Mouse (Mus musculus): ENCODE data around the gene Psmg3. TPM values are rescaled to one million over a fixed set of nuclear protein-coding genes. Genes with fewer than 3 reads are reported as not detected.
A peak's percentile ranks its signal among the peaks of the same experiment; 100 is the strongest.

The Psmg3 gene
- total RNA-seq (2021), result 10 to 100 TPM; 16.5 to 19.7 TPM
- long read RNA-seq, experiment 1, transcript Psmg3-201 (3 exons, 883 nt), result major isoform, 24 of 27 reads
- long read RNA-seq, experiment 1, partial matches to known transcripts, result 1 of 27 reads
- long read RNA-seq, experiment 1, other reads (novel, unspliced or antisense), result 2 of 27 reads
- long read RNA-seq, experiment 2, transcript Psmg3-201 (3 exons, 883 nt), result major isoform, 19 of 22 reads
- long read RNA-seq, experiment 2, partial matches to known transcripts, result 2 of 22 reads
- long read RNA-seq, experiment 2, other reads (novel, unspliced or antisense), result 0 of 22 reads

DNA sequence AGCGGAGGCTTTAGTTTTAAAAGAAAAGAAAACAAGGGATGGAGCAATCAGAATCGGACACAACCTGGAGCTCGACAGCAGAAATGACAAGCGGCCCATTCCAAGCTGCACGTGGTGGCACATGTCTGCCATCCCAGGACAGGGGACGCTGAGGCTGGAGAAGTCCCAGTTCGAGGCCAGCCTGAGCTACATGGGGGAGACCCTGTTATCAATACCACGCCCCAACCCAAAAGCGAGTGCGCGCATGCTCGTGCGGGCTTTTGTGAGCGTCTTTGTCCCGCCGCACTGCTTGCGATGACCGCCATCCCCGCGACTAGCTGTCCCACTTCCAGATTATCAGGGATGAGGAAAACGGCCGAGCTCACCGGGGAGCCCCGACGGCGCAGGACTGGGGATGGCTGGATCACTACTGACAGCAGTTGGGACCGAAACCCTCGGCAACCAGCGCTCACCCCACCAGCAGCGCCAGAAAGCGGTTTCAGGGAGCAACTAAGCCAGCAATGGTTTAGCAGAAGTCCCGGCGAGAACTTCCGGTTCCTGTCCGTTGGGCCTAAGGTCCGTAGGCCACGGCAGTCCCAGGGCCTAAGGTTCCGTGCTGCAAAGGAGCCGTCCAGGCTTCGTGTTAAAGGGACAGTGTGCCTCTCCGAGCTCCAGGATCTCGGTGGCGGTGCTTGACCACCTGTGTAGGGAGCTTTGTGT, at the start of gene Psmg3, which contains the start of gene Gm26938:
TSS of gene Psmg3 (minus strand) at position 529 of the 699 bp plus-strand sequence.
TSS of gene Gm26938 (minus strand) at position 51 of the 699 bp plus-strand sequence.
- DNase-seq, result peak; percentile 95

DNA sequence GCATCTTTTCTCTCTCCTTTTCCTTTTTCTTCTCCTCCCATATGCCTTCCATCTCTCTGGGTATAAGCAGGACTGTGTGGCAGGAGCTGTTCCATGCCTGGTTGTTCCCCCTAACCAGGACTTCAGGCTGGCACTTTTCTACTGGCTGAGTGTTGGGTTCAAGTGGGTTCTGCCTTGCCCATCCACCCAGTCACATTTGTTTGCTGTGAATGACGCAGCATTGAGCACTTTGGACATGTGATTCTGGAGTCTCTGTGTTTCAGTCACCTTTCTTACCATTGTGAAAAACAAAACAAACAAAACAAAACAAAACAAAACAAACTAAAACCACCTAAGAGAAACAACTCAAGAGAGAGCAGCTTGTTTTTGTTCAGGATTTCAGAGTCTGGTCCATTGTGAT, 44.8 kb upstream of the Psmg3 start:
- DNase-seq, result no peak

DNA sequence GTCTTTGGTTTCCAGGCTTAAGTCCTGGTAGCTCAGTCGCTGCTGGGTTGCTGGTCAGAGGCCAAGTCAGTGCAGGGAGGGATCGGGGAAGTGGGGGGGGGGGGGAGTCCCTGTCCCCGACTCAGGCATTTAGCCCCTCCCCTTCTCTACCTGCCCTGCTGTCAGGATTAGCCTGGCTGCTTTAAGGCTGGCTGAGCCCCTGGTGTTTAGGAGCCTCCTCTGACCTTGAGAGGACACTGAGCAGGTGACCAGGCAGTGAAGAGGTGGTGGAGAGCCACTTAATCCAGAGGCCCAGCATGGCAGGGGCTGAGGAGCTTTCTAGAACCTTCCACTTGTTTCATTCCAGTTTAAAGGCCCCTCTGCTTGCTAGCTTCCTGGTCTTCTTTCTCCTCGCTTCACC, 44.2 kb upstream of the Psmg3 start:
- no peak for DNase-seq

DNA sequence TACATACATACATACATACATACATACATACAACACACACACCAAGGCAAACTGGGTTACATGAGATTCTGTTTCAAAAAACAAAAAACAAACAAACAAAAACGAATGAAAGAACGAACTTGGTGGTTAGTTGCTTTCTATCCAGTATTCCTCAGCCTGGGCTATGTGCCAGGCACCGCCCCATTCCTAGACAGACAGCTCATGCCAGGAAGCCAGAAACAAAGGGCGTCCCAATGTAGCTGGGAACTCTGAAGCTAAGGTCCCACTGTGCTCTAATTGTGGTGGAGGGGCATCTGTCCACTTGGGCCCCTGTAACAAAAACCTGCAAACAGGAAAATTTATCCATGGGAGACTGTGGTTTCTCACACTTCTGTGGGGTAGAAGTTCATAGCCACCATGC, 36.1 kb upstream of the Psmg3 start:
- peak; percentile 88 for DNase-seq

DNA sequence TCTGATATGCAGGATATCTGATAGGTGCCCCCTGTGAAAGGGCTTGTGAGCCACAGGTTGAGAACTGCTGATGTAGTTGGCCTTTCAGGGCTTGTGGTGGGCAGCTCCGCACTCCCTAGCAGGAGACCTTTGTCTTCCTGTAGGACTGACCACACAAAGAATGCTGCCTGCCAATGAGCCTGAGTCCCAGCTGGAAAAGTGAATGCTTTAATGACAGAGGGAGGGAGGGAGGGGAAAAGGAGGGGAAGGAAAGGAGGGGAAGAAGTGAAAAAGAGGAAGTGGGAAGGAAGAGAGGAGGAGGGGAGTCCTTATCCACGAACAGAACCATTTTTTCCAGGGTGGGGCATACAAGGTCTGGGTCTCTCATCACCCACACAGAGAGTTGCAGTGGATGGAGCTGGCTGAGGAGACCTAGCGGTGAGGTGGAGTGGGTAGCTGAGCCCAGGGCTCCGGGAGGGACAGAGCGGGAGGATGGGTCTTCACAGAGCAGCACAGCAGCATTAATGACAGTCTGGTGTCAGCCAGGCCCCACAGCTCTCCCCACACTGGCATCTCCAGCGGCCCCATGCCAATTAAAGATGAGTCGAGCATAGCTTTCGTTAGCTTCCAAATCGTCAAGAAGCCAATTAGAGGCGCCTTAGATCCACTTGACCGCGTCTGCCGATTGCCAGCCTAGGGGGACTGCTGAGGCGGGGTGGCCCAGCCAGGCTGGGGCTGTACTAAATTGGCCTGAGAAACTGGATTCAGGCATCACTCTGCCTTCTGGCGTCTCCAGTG, 33.8 kb upstream of the Psmg3 start:
- no peak for DNase-seq

DNA sequence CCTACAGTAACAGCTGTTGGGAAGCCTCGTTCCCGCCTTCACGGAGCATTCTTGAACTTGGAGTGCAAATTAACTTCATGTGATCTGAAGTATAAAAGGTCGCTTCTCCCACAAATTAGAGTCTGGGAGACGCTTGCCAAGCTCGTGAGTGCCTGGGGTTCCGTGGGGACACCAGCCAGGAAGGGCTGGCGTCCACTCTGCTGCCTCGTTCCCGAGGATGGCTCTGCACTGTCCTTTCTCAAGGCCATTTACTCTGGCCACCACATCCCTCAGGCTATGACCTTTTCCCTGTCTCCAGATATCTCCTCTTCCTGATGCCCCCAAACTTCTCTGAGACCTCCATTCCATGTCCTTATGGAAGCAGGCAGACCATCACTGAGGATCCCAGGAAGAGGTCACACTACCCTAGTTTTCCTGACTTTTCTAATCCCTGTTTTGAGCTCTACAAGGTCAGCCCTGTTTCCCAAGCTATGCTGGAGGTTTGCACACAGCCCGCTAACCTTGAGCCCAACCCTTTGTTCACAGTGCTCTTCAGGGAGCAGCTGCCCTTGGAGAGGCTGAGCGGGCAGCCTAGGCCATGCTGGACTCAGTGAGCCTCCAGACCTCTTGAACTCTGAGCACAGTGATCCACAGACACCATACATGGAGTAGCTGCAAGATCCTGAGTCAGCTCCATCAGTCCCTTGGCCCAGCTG, 23.1 kb upstream of the Psmg3 start:
- DNase-seq, result peak; percentile 47

DNA sequence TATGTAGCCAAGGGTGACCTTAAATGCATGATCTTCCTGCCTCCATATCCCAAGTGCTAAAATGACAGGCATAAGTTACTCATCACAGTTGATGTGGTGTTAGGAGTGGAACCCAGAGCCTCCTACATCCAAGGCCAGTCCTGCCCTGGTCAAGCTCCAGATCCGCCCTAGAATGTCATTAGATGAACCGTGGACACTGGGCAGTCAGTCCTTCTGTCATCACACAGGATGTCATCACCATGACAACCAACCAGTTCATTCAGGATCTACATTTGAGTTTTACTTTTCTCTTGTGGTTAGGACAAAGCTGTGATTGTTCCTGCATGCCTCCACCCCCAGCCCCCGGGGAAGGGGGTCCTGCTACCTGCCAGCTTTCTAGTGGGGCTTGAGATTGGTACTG, 12.5 kb upstream of the Psmg3 start:
- no peak for DNase-seq

DNA sequence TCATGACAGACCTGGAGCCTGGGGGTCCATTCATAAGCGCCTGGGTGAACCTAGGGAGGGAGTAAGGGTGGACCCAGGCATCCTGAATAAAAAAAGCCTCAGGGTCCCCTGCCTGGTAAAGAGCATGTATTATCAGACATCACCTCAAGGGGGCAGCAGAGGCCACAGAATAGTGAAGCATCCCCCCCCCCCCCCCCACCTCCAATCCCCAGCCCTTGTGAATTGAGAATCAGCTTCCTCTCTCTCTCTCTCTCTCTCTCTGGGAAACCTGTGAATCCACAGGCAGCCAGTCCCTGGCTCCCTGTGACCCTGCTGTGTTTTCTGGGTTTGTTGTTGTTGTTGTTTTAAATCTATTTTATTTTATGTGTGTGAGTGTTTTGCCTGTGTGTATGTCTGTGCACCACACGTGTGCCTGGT, 11.8 kb upstream of the Psmg3 start:
- peak; percentile 81 for DNase-seq

DNA sequence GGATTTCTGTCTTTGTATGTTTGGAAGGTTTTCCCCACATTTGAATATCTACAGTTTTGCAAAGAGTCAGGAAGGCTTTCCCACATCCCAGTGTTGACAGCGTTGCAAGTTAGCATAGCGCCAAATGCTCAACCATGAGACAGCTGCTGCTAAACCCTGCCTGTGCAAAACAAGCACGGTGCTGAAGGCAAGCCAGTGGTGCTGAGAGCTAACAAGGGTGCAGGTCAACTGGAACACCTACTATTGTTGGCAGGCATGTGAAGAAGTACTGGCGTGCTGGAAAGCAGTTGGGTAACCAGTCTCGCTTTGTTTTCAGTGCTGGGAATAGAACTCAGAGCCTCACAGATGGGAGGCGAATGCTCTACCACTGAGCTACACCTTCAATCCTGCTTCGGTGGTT, 9.0 kb upstream of the Psmg3 start:
- no peak for DNase-seq

DNA sequence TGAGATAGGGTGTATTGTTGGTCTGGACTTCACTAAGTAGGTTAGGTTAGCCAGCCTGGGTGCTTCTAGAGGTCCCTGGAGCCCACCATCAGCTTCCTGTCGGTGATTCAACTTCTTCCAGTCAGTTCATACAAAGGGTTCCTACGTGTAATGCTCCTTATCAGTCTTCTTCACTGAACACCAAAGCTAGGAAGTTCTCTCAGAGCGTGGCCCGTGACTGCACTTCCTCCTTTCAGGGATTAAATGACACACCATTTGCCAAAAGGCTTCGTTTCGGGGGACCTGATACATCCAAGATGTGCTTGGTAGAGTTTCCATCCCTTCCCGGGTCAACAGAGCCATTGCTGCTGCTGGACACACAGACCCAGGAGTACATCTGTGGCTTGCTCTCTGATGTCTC, 5.4 kb upstream of the Psmg3 start:
- no peak for DNase-seq

DNA sequence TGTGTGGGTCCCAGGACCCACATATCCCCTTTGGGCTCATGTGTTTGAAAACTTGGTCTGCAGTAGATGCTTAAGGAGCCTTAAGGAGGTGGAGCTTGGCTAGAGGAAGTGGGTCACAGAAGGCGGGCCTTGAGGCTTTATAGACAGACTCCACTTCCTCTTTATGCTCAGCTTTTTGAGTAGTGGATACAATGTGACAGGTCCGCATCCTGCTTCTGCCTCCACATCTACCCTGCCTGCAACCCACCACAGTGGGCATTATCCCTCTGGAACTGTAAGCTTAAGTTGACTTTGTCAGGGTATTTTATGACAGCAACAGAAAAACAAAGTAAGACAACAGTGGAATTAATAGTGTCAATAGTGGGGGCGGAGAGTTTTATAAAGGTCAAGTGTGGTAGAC, 4.0 kb upstream of the Psmg3 start:
- no peak for DNase-seq

DNA sequence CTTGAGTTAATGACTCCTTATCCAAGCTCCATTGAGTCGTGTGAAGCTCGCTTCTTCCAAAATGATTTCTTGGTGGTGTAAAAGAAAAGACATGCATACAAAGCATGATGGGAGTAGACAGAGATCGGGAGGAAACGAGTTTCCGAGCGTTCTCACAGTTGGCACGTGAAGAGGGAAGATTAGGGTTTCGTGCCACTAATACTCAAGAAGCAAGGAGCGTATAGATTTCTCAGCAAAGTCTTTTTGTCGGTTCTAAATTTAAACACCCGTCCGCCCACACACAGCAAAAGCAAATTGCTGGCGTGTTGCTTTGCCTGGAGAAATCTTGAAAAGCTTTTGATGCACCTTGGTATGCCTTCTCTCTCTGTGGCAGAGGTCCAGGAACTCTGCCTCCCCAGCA, 2.7 kb upstream of the Psmg3 start:
- no peak for DNase-seq

DNA sequence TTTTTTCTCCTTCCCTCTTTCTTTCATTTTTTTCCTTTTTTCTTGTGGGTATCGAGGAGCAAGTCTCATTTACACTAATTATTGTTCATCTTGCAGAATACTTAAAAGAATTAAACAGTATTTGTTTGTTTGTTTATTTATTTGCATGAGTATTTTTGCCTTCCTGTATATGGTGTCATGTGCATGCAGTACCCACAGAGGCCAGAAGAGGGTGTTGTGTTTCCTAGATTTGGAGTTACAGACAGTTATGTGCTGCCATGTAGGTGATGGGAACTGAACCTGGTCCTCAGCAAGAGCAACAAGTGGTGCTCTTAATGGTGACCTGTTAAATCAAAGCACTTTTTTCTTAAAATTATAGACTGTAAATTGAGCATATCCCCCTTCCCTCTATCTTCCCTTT, 908 bp upstream of the Psmg3 start:
- no peak for DNase-seq

DNA sequence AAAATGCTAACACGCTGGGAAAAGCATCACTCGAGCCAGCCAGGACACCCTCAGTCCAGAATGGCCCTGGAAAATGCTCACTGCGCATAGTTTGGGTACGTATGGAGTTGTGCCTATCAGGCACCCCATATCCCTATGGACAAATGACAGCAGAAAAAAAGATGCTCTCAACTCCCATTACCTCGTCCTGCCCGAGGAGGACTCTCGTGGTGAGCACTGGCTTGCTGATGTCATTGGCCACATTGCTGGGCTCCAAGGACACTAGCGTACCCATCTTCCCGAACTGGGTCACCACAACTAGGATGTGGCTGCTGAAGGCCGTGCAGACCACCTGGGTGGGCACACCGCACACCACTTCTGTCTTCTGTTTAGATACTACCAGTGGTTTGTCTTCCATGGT, 738 bp downstream of the Psmg3 start:
- DNase-seq, result no peak

DNA sequence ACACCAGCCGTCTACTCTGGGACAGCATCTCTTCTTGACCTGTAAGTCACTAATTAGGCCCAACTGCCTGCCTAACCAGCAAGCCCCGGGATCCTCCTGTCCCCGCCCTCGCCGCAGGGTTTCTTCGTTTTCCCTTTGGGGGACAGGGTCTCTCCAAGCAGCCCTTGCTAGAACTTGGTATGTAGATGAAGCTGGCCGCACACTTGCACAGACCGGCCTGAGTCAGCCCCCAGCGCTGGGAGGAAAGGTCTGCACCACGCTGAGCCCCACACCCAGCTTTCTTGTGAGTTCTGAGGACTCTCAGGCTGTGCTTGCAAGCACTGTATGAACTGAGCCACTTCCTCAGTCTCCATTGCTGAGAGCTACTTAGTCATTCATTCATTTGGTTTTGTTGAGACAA, 2.2 kb downstream of the Psmg3 start:
- DNase-seq, result no peak

DNA sequence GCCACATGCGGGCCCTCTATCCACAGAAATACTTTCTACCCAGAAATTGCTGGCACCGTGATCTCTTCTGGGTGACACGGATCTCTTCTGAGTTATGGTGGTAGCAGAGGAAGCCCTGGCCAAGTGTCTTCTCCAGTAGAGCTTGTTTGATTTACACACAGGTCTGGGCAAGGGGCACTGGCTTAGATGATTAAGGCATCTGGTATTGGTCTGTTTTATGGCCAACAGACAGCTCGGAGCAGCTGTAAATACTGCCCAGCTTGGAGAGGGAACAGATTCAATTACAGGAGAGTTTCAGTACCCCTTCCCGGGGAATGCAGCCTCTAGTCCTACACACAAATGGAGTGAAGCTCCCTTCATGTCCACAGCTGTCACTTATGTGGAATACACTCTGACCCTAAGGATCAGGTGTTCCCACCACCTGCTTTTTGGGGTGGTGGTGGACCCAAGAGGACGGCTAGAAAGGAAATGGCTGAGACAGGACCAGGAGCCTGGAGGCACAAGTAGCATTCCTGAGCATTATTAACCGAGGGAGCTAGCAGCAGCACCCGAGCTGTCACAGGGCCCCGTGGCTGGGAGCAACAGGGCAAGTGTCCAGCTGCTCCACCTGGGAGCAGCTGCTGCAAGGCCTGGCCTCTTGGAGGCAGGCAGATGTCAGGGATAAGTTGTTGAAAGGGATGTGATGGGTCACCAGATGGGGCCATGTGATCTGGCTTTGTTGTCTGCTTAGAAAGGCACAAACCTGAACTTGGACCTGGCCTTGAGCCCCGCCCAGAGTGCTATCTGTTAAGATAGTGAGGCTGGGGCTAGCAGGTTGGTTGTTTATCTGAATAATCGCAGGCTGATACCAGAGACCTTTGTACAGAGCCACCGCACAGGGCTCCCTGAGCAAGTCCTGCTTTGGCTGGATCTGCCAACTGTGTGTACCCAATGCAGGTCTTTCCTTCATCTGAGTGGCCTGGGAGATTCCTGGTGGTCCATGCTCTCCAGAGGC, 4.9 kb downstream of the Psmg3 start:
- no peak for DNase-seq

DNA sequence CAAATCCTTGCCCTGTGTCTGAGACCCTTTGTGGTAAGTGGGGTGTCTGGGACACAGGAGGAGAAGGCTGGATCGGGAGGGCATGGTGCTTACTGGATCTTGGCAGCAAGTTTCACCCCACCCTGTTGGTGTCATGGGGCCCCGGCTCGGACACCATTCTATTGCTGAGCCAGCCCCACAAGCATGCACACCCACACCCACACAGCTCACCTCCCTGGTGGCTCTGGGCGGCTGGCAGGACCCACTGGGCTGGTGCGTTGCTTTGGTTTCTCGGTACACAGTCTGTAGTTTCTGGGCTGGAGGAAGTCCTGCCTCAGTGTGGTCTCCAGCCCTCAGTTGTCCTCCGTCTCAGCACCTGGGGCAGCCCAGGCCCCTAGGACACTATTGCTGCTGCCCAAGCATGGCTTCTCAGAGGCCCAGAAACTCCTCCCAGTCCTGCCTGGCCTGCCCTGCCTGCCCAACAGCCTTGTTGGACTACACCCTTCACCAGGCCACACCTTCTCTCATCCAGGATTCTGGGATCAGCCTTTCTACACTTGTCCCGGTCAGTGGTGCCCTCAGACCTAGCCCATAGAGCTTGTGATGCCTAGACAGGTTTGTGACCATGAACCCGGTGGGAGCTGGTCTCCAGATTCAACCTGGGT, 7.0 kb downstream of the Psmg3 start, which contains the start of gene Tmem184a:
TSS of gene Tmem184a (minus strand) at position 380 of the 644 bp plus-strand sequence.
- DNase-seq, result no peak

DNA sequence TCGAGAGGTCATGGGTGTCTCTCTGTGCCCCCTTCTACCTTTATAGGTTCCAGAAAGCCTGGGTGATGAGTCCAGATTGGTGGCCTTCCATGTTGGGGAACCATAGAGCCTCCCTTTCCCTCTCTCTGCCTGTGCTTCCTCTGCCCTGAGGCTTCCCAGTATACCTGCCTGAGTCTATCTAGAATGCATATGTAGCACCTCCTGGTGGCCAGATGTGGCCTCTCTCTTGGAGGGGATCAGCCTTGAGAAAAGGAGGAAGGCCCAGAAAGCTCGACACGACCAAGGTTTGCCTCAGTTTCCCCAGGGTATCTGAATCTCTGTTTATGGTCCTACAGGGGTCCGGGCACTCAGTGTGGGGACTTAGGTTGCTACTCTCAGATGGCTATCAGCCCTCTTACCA, 7.9 kb downstream of the Psmg3 start:
- DNase-seq, result peak; percentile 61

DNA sequence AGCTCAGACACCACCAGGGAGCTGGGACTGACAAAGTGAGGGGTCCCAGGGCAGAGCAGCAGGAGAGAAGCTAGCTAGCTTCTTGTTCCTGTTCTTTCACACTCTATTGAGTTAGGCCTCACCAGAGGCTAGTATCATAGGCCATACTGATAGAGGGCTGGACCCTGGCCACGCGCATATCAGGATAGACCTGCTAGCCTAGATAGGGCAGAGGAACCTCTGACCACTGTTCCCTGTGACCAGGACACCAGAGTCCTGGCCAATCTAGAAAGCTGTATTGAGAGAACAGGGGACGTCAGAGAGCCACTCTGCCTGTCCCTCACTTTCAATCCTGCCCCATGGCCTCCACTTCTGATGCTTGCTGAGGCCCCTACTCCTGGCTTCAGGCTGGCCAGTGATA, 8.6 kb downstream of the Psmg3 start:
- no peak for DNase-seq

DNA sequence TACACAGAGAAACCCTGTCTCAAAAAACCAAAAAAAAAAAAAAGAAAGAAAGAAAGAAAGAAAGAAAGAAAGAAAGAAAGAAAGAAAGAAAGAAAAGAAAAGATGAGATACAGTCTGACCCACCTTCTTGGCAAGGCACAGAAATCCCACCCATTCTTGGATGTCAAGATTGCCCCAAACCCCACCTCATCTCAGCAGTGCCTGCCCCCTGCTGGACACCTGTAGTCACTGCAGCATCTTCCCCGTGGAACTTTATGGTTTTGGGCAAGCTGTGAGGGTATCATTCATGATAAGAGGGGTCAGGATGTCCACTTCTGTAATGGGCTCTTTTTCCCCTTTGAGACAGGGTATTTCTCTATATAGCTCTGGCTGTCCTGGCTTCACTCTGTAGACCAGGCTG, 9.4 kb downstream of the Psmg3 start:
- DNase-seq, result no peak

DNA sequence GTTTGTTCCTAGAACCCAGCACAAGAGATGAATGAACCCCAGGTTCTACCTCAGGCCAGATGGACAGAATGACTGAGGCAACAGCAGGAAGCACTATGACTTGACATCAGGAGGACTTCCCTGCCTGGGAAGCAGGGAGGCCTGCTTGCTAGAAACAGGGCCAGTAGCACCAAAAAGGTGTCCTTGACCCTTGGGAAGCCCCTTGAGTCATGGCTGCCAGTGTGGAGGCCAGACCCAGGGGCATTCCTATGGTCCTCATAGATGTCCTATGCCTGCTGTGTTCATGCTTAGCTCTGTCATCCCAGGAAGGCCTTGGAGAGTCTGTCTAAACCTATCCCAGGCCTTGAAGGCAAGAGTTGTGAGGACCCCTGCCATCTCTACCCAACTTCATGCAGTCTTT, 10.2 kb downstream of the Psmg3 start:
- DNase-seq, result no peak
